Mouse (Mus musculus) c-Kit-positive CD71-positive TER-119-negative erythroid progenitor cells, embryonic 14.5 days (primary cell): ENCODE results near the gene Cmya5.

Experiments used
- DNase-seq: peaks from one replicate; pipeline ENCODE4 v3.0.0-alpha.2; 2013; ENCODE audit warnings: low read depth

Cmya5 gene

GRCm38 (mm10) chr13:93061311-93061710 is 83.2 kb downstream of the Cmya5 start:
- no peak for DNase-seq

- no peak for DNase-seq
Observed at GRCm38 (mm10) chr13:93060437-93060836, 84.1 kb downstream of the Cmya5 start.

GRCm38 (mm10) chr13:93058551-93059011 is 85.9 kb downstream of the Cmya5 start:
- DNase-seq: no peak

GRCm38 (mm10) chr13:93057492-93058260 is 86.8 kb downstream of the Cmya5 start:
- DNase-seq: no peak

GRCm38 (mm10) chr13:93056091-93056490 is 88.4 kb downstream of the Cmya5 start:
- no peak for DNase-seq

GRCm38 (mm10) chr13:93051483-93051882 is 93.0 kb downstream of the Cmya5 start:
- DNase-seq: no peak

- DNase-seq: no peak
Observed at GRCm38 (mm10) chr13:93041021-93041420, 103.5 kb downstream of the Cmya5 start.

- no peak for DNase-seq
Observed at GRCm38 (mm10) chr13:93036218-93036617, 108.3 kb downstream of the Cmya5 start.

GRCm38 (mm10) chr13:93029337-93029736 is 115.2 kb downstream of the Cmya5 start:
- no peak for DNase-seq

- no peak for DNase-seq
Observed at GRCm38 (mm10) chr13:93024837-93025236, 119.7 kb downstream of the Cmya5 start.

- no peak for DNase-seq
Observed at GRCm38 (mm10) chr13:93022158-93022557, 122.4 kb downstream of the Cmya5 start.

- no peak for DNase-seq
Observed at GRCm38 (mm10) chr13:93012952-93013351, 131.6 kb downstream of the Cmya5 start.

- no peak for DNase-seq
Observed at GRCm38 (mm10) chr13:93011315-93011714, 133.2 kb downstream of the Cmya5 start.

GRCm38 (mm10) chr13:93010524-93010923 is 134.0 kb downstream of the Cmya5 start:
- DNase-seq: no peak

- DNase-seq: no peak
Observed at GRCm38 (mm10) chr13:93007078-93007477, 137.4 kb downstream of the Cmya5 start.

GRCm38 (mm10) chr13:93006347-93006746 is 138.2 kb downstream of the Cmya5 start:
- no peak for DNase-seq

- no peak for DNase-seq
Observed at GRCm38 (mm10) chr13:93004003-93004402, 140.5 kb downstream of the Cmya5 start.

GRCm38 (mm10) chr13:93002456-93002855 is 142.1 kb downstream of the Cmya5 start:
- no peak for DNase-seq

- no peak for DNase-seq
Observed at GRCm38 (mm10) chr13:93000640-93001351, 143.7 kb downstream of the Cmya5 start.

- no peak for DNase-seq
Observed at GRCm38 (mm10) chr13:92999860-93000259, 144.7 kb downstream of the Cmya5 start.

GRCm38 (mm10) chr13:92994743-92995142 is 149.8 kb downstream of the Cmya5 start:
- no peak for DNase-seq

- DNase-seq: no peak
Observed at GRCm38 (mm10) chr13:92992823-92993222, 151.7 kb downstream of the Cmya5 start.
